Mouse (Mus musculus): Measurements from ENCODE around the gene Ssu2. TPM values are rescaled to one million over a fixed set of nuclear protein-coding genes. Genes with fewer than 3 reads are reported as not detected.
A peak's percentile ranks its signal among the peaks of the same experiment; 100 is the strongest.

The Ssu2 gene
- total RNA-seq, 2 experiments from 2014 or later = 0.78 to 1.4 TPM

- DNase-seq = no peak
Observed at GRCm38 (mm10) chr6:112350452-112350851, 37.4 kb downstream of the Ssu2 start.

GRCm38 (mm10) chr6:112339016-112339415 lies 48.8 kb downstream of the Ssu2 start:
- DNase-seq = no peak

GRCm38 (mm10) chr6:112337667-112338066 lies 50.2 kb downstream of the Ssu2 start:
- DNase-seq = no peak

GRCm38 (mm10) chr6:112333930-112334329 lies 53.9 kb downstream of the Ssu2 start:
- DNase-seq = no peak

GRCm38 (mm10) chr6:112331223-112331598 lies 56.6 kb downstream of the Ssu2 start:
- DNase-seq = no peak

GRCm38 (mm10) chr6:112330520-112331222 lies 57.2 kb downstream of the Ssu2 start:
- DNase-seq = no peak

GRCm38 (mm10) chr6:112327793-112328192 lies 60.0 kb downstream of the Ssu2 start:
- DNase-seq = no peak

- DNase-seq = no peak
Observed at GRCm38 (mm10) chr6:112325213-112325612, 62.6 kb downstream of the Ssu2 start.

- no peak for DNase-seq
Observed at GRCm38 (mm10) chr6:112322916-112323315, 64.9 kb downstream of the Ssu2 start.

- peak; percentile 35 for DNase-seq
Observed at GRCm38 (mm10) chr6:112320679-112321078, 67.1 kb downstream of the Ssu2 start.

GRCm38 (mm10) chr6:112319449-112319848 lies 68.4 kb downstream of the Ssu2 start:
- no peak for DNase-seq

- DNase-seq = no peak
Observed at GRCm38 (mm10) chr6:112311385-112311784, 76.4 kb downstream of the Ssu2 start.

GRCm38 (mm10) chr6:112309330-112309938 lies 78.4 kb downstream of the Ssu2 start:
- DNase-seq = no peak

Other genes with a start within 250 kb of the Ssu2 start
- 100 to 1,000 TPM in 1 of 2 experiments, 10 to 100 TPM in 1; 98.2 to 394 TPM for gene Lmcd1, start 114.3 kb downstream of the Ssu2 start, total RNA-seq (2021)
- gene Cav3, start 71.5 kb upstream of the Ssu2 start, total RNA-seq (2021) = 100 to 1,000 TPM in 1 of 2 experiments, 10 to 100 TPM in 1; 82.3 to 109 TPM
- gene Oxtr, start 101.9 kb upstream of the Ssu2 start, total RNA-seq (2021) = under 1 TPM; 0.15 to 0.88 TPM

Measured in gastrocnemius, postnatal 25 days (tissue).